Mouse (Mus musculus): ENCODE data around the gene Glyctk.

Gene Glyctk

DNA sequence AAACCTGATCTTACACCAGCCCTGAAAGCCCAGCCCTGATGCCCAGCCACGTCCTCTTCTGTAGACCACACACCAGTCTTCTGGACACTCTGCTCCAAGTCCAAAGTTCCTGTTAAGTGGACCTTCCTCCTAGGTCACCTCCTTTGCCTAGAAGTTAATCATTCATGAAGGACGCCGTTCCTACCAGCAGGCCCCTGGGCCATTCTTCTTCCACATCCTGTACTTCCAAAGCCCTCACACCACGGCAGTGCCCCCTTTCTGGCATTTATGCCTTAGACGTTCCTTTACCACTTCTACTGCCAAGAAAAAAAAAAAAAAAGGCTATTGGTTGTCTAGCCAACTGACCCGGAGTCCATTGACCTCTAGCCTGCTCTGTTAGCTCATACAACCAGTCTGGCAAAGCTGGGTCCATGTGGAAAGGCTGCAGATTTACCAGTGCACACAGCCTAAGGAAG, at the start of gene Glyctk:
Glyctk (minus strand) TSS at position 102 of the 455 bp plus-strand sequence.
- no peak for DNase-seq

GRCm38 (mm10) chr9:106206515-106206914, 48.6 kb upstream of the Glyctk start:
- DNase-seq = peak; percentile 29

DNA sequence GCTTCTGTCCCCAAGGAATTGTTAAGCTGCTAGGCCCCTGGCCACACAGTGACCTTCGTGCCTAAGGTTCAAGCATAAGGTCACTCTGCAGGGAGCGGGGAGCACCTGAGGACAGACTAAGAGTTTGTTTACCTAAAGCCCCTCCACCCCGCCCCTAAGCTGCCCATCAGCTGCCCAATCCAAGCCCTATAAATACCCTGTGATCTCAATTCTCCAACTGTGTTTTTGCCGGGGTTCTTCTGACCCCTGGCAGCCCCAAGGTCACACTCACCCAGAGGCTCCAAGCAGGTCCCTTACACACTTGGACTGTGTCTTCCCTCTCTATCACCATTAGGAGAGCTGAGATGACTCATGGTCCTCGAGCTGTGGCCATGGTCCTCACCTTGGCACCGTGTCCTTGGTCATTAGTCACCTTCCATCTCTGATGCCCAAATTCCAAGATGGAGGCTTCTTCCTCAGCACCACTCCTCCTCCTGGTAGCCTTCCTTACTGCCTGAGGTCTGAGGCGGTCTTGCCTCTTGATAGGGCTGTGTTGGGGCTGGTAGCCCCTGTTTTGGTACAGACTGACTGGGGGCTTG, 47.9 kb upstream of the Glyctk start:
- no peak for DNase-seq

DNA sequence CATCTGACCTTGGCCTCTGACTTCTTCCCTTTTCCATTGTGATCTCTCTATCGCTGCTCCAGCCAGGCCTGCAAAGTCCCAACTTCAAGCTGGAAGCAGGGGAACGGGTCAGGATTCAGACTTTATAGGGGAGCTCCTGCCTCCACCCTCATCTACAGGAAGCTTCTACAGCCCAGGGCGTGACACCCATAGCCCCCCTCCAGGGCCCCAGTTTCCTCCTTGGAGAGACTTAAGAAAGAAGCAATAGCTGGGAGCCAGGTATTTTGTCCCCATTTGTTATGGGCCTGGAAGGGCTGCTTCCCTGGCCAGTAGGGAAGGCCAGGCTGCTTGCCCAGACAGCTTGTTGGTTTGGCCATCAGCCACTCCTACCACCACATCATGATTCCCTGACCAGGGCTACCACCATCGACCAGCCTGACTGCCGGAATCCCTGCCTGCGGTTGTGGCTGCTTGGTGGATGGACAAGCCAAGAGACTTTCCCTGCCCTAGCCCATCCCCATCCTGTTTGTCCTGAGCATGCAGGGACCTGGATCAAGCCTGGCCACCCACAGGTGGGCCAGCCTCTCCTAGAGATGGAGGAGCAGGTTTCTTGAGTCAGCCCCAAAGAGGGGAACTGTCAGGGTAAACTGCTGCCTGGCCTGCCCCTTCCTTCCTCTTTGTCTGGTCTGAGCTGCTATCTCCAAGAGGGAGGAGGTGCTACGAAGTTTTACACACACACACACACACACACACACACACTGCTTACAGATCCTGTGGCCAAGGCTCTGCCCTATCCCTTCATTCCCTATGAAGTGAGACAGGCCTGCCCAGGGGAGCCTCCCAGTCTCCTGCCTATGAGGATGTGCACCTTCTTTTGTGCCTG, 46.3 kb upstream of the Glyctk start:
- peak; percentile 86 for DNase-seq

DNA sequence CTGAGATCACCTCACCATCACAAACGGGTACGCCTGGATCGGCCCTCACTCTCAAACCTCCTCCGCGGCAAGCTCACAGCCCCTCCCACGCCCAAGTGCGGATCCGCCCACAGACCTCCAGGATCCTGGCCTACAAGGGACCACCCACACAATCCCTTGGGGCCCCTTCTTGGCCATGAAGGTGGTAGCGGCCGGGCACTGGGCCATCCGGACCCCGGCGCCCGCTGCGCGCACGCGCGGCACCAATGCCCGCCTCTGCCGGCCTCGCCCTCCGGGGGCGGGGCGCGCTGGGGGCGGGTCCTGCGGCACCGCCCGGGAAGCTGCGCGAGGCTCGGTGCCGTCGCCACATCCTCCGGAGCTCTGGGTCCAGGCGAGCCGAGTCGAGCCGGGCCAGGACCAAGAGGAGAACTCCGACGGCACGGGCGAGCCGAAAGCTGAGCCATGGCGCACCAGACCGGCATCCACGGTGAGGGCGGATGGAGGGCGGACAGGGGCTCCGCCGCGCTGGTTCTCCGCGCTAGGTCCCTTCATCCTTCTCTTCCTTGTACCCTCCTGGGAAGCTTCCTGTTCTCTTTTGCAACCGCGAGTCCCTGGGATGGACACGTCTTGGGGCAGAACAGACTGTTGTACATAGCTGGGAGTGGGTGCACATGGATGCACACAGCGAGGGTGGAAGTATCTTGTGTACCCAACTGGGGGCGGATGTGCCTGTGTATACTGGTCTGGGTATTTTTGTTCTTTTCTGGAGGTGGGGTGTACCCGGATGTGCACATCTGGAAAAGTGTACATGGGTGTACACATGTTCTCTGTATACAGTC, 45.1 kb upstream of the Glyctk start, which contains the start of gene Twf2:
Twf2 (plus strand) TSS at position 290 of the 818 bp plus-strand sequence.
- peak; percentile 93 for DNase-seq

GRCm38 (mm10) chr9:106201895-106202294, 44.0 kb upstream of the Glyctk start:
- no peak for DNase-seq

DNA sequence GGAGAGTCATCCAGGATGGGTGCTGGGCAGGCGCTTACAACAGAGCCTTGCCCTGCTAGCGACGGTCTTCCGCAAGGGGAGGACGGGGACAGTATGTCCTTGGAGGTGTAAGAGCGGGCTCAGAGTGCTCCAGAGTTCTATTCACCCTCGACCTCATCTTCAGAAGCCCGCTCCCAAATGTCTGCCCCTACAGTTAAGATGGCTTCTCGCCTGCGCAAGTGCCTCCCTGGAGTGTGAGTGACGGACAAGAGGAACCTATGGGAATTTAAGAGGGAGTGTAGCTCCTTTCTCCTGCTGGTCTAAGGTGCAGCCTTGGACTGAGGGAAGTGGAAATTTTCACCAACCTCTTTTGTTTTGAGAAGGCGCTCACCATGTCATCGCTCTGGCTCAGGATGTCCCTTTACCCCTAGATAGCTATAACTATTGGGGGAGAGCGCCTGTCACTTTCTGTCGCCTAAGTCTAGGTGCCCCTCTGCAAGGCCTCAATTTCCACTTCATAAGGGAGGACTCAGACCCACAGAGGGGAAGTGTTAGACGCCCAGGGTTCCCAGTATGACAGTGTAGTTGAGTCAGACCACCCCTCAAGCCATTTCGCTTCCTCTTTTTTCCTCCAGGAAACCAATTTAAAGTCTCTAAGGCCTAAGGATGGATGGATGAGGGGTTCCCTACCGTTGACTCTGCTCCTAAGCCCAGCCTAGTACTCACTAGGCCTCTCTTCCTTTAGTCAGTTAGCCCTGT, 41.8 kb upstream of the Glyctk start, which contains the start of gene Ppm1m:
Ppm1m (minus strand) TSS at position 212 of the 738 bp plus-strand sequence.
- no peak for DNase-seq

DNA sequence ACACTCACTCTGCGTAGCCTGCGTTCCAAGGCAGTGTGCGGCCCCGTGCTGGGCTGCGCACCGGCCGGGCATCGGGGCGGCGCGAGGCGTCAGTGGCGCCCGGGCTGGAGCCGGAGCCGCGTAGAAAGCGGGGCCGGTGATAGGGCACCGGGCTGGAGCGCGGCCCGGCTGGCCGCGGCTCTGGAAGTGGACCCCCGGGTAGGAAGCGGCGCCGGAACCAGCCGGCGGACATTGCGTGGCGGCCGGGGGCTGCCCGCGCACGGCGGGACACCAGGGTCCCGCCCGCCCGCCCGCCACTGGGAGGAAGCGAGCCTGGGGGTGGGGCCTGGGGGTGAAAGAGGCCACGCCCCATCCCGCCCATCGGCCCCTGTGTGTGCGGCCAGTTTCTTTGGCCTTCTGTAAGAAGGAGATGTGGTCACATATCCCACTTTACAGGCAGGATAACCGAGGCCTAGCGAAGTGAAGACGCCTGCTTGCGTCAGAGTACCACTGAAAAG, 41.1 kb upstream of the Glyctk start:
- DNase-seq = peak; percentile 64

GRCm38 (mm10) chr9:106197732-106198131, 39.8 kb upstream of the Glyctk start:
- DNase-seq = peak; percentile 51

- no peak for DNase-seq
Measured at GRCm38 (mm10) chr9:106197081-106197713, 39.3 kb upstream of the Glyctk start.

- DNase-seq = peak; percentile 90
Measured at GRCm38 (mm10) chr9:106195693-106196092, 37.8 kb upstream of the Glyctk start.

DNA sequence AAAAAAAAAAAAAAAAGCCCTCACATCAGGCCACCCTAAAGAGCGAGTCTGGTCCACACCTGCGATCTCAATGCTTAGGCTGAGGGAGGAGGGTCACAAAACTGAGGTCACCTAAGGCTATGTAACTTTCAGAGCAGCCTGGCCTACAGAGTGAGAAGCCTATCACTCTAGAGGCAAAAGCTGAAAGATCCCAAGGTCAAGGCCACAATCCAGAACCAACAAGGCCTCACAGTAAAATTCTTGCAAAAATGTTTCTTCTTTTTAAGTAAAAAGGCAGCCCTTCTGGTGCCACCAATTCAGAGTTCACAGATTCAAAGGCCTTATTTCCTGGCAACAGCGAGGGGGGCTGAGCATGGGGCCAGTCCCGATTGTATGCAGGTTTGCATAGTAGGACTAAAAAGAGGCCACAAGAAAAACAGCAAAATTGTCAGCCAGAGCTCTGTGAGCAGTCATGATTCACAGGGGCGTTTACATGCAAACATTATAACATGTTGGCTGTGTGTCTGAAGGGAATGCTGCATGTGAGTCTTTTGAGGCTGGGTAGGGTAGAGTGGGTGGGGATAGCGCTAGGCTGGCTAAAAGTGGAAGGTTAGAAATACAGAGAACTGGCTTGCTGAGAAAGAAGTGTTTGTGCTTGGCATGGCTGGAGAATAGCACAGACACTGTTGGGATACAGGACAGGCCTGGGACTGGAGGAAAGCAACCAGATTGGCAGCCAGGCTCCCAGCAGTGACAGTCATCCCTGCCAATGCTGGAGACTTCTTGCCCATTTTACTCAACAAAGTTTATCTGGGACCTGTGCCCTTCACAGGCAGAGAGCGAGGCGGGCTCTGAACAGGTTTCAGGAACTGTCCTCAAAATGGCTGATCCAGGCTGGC, 36.2 kb upstream of the Glyctk start:
- peak; percentile 77 for DNase-seq

GRCm38 (mm10) chr9:106192998-106193397, 35.1 kb upstream of the Glyctk start:
- DNase-seq = no peak

- no peak for DNase-seq
Measured at GRCm38 (mm10) chr9:106192024-106192423, 34.1 kb upstream of the Glyctk start.

DNA sequence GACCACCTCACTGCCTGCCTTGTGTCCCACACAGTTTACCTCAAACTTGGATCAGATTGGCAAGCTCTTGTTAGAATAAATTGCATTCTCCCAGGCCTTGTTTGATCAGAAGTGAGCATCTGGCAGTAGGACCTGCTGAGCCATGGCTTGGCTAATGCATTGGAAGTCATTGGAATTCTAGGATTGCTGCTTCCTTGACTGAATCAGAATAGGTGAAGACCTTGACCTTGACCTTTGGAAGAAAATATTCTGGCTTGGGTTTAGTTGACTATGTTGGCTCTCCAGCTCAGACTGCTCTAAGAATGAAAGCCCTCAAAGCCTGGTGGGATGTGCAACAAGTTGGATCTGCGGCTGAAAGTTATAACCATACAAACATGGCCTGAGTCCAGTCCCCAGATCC, 33.4 kb upstream of the Glyctk start:
- DNase-seq = no peak

- no peak for DNase-seq
Measured at GRCm38 (mm10) chr9:106183996-106184395, 26.1 kb upstream of the Glyctk start.

- no peak for DNase-seq
Measured at GRCm38 (mm10) chr9:106182146-106182545, 24.2 kb upstream of the Glyctk start.

DNA sequence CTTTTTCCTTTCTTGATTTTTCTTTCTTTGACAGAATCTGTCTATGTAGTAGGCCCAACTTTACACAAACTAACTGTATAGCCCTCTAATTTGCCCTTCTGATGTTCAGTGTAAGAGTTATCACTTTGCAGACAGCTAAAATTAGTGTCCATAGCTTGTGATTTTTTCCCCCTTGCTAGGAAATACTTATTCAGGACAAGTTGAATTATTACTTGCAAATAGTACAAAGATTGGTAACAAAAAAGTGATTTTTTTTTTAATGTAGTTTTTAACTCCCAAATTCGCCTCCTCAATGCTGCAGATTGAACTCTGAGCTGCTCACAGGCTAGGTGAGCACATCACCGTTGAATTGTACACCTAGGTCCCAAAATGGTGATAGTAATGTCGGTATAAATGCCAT, 22.0 kb upstream of the Glyctk start:
- DNase-seq = no peak

GRCm38 (mm10) chr9:106179454-106179853, 21.5 kb upstream of the Glyctk start:
- no peak for DNase-seq

GRCm38 (mm10) chr9:106177799-106178198, 19.9 kb upstream of the Glyctk start:
- no peak for DNase-seq

GRCm38 (mm10) chr9:106176769-106177168, 18.8 kb upstream of the Glyctk start:
- no peak for DNase-seq
